Mouse (Mus musculus): ENCODE measurements at regions not wholly inside any gene's neighbourhood (a gene's known extent, or its start where the extent isn't known, plus 50 kb on each side); places are given as distances from the start of the nearest gene placed in this dataset.

DNA sequence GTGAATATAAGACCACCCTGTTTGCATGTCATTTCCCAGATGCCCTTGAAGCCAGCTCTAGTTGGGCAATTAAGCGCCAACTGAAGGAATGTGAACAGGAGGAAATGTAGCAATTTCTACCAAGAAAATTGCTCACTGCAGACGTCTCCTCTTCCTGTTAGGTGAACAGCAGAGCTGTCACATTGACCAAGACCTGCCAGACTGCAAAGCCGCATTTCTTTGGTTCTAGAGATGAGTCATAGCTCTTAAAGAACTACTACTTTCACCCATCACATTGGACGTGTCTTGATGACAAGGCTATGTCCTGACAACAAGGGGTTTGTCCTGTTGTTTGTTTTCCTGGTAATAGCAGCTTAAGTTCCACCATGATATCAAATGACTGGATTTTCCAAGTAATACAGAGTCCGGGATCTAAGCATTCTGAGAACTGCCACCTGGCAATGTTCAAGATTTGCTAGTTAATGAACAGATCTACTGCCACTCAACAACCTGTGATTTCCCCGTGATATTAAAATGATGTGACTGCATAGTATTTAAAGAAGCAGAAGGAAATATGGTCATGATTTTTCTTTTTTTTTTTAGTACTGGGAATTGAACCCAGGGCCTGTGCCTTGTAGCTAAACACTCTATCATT is 68.2 kb upstream of the Fndc3a start:
- TF ChIP-seq POU5F1 (IDR thresholded peaks at IDR 0.05; ENCODE audit: borderline replicate concordance, low read length) = no peak
- no peak for TF ChIP-seq CTCF (conservative IDR thresholded peaks at IDR 0.05; ENCODE audit: low read length)
- no peak for TF ChIP-seq NANOG (IDR thresholded peaks at IDR 0.05; ENCODE audit: borderline replicate concordance, low read length)

Measured in E14TG2a.4 (cell line).